Mouse (Mus musculus): Measurements from ENCODE around the gene Jup. TPM values are rescaled to one million over a fixed set of nuclear protein-coding genes. Genes with fewer than 3 reads are reported as not detected.
A peak's percentile ranks its signal among the peaks of the same experiment; 100 is the strongest.

Jup gene
- polyA plus RNA-seq (2016; fragmentation: Nextera tagmentation; extraction: Ambion mirVana), result 37.6 and 40.5 TPM in 2 replicates

- H3K4me2 ChIP-seq, result peak within 1 kb of the TSS; percentile 63
- H3K36me3 ChIP-seq (replicated peaks), result no peaks in the 10 kb centered on the region
- ATAC-seq (ENCODE audit: low FRiP score), result peak; percentile 99
- peak within 1 kb of the TSS; percentile 77 for H3K9ac ChIP-seq
- WGBS, result 2% methylated on average over 37 of the region's 37 CpGs
- H3K27me3 ChIP-seq, result peaks cover 46% of the 10 kb centered on the region
- H3K27ac ChIP-seq, result peak within 1 kb of the TSS; percentile 69; the same call in 1 of the 2 replicates
- H3K4me3 ChIP-seq (replicated peaks), result peak within 1 kb of the TSS; percentile 64
- H3K9me3 ChIP-seq, result no peaks in the 10 kb centered on the region
- H3K4me1 ChIP-seq, result peaks cover 30% of the 10 kb centered on the region
Measured at GRCm38 (mm10) chr11:100397600-100398389, at the start of gene Jup. Gene Jup (minus strand): TSS chr11:100397763.

DNA sequence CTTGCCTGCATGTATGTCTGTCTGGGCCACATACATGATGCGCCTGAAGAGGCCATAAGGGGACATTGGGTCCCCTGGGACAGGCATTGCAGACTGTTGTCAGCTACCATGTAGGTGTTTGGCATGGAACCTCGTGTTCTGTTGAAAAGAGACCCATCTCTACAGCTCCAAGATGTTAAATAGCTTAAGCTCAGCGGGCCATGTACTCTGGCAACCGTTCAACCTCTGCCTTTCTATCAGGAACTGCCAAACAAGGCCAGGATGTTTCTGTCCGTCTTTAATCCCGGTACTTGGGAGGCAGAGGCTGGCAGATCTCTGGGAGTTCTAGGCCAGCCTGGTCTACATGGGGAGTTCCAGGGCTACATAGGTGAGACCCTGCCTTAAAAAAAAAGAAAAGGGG, 45.1 kb upstream of the Jup start:
- WGBS, result 89% methylated on average over 6 of the region's 6 CpGs
- H3K4me1 ChIP-seq, result peaks cover 16% of the 10 kb centered on the region
- no peak for ATAC-seq (ENCODE audit: low FRiP score)
- H3K4me3 ChIP-seq (replicated peaks), result no peak overlapping the region
- peaks cover 7% of the 10 kb centered on the region for H3K36me3 ChIP-seq (replicated peaks)
- H3K9me3 ChIP-seq, result no peaks in the 10 kb centered on the region
- no peak overlapping the region for H3K27ac ChIP-seq
- H3K27me3 ChIP-seq, result no peaks in the 10 kb centered on the region
- H3K4me2 ChIP-seq, result no peak overlapping the region
- no peak overlapping the region for H3K9ac ChIP-seq

- ATAC-seq (ENCODE audit: low FRiP score), result no peak
- Histone ChIP-seq H3K4me1 (peaks cover 16% of the 10 kb centered on the region), H3K27ac (peak within 1 kb of the TSS; percentile 60), H3K36me3 (replicated peaks) (peaks cover 9% of the 10 kb centered on the region), H3K4me3 (replicated peaks) (peak within 1 kb of the TSS; percentile 81), H3K9me3 (no peaks in the 10 kb centered on the region), H3K27me3 (no peaks in the 10 kb centered on the region), H3K9ac (peak within 1 kb of the TSS; percentile 88), H3K4me2 (peak within 1 kb of the TSS; percentile 82)
- WGBS, result 87% methylated on average over 8 of the region's 8 CpGs
Measured at GRCm38 (mm10) chr11:100441797-100442196, 44.2 kb upstream of the Jup start, which contains the start of the genes Nt5c3b and Klhl10. Gene Nt5c3b (minus strand): TSS chr11:100441808. Gene Klhl10 (plus strand): TSS chr11:100441917.

DNA sequence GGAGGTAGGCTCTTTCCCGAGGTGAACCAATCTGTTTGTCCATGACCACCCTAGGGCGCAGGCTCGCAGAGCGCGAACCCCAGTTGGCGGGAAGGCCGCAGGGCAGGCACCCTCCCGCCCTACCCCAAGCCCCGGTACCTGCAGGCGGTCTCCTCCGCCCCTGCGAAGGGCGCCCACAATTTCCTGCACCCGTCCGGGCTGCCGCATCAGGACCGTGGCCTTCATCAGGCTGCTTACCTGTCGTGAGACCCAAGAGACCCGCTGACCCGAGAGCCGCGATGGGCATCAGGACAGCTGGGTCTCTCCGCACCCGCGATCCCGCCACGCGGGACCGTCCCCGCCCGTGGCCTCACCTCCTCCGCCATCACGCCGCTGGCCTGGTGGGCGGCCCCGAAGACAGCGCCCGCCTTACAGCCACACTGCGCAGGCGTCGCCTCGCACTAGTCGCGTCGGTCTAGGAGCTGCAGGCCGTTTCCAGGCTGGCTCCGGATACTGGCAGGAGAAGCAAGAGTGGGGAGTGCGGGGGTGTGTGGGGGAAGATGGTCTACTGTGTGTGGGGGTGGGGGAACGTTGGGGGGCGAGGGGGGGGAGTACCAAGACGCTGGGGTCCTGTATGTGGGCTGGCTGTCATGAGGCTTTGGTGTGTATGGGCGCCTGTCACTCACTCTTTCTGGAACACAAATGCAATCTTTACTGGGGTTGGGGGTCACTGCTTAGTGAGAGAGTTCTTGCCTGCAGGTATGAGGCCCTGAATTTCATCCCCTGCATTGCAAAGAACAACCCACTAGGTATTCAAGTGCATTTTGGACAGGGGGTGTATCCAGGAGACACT, 43.3 kb upstream of the Jup start:
- 1% methylated on average over 47 of the region's 52 CpGs for WGBS
- peak overlapping the region; percentile 88 for H3K9ac ChIP-seq
- peaks cover 16% of the 10 kb centered on the region for H3K36me3 ChIP-seq (replicated peaks)
- H3K4me2 ChIP-seq, result peak overlapping the region; percentile 82
- peak; percentile 97 for ATAC-seq (ENCODE audit: low FRiP score)
- H3K4me1 ChIP-seq, result peaks cover 17% of the 10 kb centered on the region
- no peaks in the 10 kb centered on the region for H3K27me3 ChIP-seq
- H3K4me3 ChIP-seq (replicated peaks), result peak overlapping the region; percentile 81
- no peaks in the 10 kb centered on the region for H3K9me3 ChIP-seq
- peak overlapping the region; percentile 60 for H3K27ac ChIP-seq

DNA sequence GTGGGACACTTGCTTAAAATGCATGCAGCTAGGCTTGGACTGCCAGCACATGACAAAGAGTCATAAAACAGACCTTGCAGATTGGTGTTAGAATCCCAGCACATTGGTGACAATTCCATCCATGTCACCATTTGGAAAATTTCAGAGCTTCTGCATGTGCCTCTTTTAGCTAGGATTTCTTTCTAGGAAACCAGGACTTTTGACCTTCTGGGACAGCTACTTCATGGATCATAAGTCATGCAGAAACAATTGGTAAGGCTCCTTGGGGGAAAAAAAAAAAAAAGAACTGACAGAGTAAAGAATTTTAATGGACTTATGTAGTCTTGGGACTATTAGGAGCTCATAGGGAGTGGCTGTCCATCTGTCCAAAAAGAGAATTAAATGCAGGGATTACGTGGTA, 40.3 kb upstream of the Jup start:
- Histone ChIP-seq H3K36me3 (replicated peaks) (peaks cover 32% of the 10 kb centered on the region), H3K9me3 (no peaks in the 10 kb centered on the region), H3K4me3 (replicated peaks) (no peak overlapping the region), H3K4me1 (peaks cover 19% of the 10 kb centered on the region), H3K27me3 (no peaks in the 10 kb centered on the region), H3K27ac (no peak overlapping the region), H3K4me2 (no peak overlapping the region), H3K9ac (no peak overlapping the region)
- no peak for ATAC-seq (ENCODE audit: low FRiP score)
- WGBS, result 90% methylated on average over 1 of the region's 1 CpGs

DNA sequence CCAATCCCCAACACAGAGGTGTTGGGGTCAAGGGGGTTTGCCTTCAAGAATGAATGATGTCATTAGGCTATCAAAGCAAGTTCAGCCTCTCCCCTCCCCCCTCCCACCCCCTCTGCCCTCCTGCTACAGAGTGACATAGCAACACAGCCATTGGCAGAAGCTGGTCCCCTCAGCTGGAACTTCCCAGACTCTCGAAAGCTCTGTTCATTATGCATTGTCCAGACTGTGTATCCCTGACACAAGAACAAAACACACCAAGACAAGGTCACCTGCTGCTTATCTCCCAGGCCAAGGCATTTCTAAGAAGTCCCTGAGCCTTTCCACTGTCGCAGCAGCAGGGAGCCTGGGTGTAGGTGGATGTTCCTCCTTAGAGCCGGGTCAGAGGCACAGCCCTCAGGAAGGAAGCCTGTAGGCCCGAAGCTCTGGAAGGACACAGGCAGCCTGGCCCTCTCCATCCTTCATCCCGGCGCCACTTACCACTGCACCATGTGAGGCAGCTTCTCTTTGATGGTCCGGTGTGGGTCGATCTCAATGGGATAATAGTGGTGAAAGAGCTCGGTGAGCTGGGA, 38.2 kb upstream of the Jup start:
- H3K9ac ChIP-seq, result no peak overlapping the region
- H3K27ac ChIP-seq, result no peak overlapping the region
- no peaks in the 10 kb centered on the region for H3K9me3 ChIP-seq
- WGBS, result 65% methylated on average over 9 of the region's 9 CpGs
- peaks cover 13% of the 10 kb centered on the region for H3K4me1 ChIP-seq
- H3K27me3 ChIP-seq, result no peaks in the 10 kb centered on the region
- no peak overlapping the region for H3K4me3 ChIP-seq (replicated peaks)
- no peak for ATAC-seq (ENCODE audit: low FRiP score)
- H3K36me3 ChIP-seq (replicated peaks), result peaks cover 42% of the 10 kb centered on the region
- no peak overlapping the region for H3K4me2 ChIP-seq

- WGBS, result 95% methylated on average over 5 of the region's 5 CpGs
- Histone ChIP-seq H3K9me3 (no peaks in the 10 kb centered on the region), H3K4me1 (peaks cover 3% of the 10 kb centered on the region; the same call in 1 of the 2 replicates), H3K27ac (no peak overlapping the region), H3K4me3 (replicated peaks) (no peak overlapping the region), H3K9ac (no peak overlapping the region), H3K4me2 (no peak overlapping the region), H3K36me3 (replicated peaks) (peaks cover 52% of the 10 kb centered on the region), H3K27me3 (no peaks in the 10 kb centered on the region)
- ATAC-seq (ENCODE audit: low FRiP score), result no peak
Measured at GRCm38 (mm10) chr11:100432002-100432401, 34.4 kb upstream of the Jup start.

- no peak overlapping the region for H3K4me3 ChIP-seq (replicated peaks)
- no peak for ATAC-seq (ENCODE audit: low FRiP score)
- peaks cover 40% of the 10 kb centered on the region for H3K36me3 ChIP-seq (replicated peaks)
- H3K27me3 ChIP-seq, result no peaks in the 10 kb centered on the region
- 87% methylated on average over 7 of the region's 7 CpGs for WGBS
- no peak overlapping the region for H3K4me2 ChIP-seq
- no peak overlapping the region for H3K27ac ChIP-seq
- H3K9ac ChIP-seq, result no peak overlapping the region
- no peaks in the 10 kb centered on the region for H3K4me1 ChIP-seq
- H3K9me3 ChIP-seq, result no peaks in the 10 kb centered on the region
Measured at GRCm38 (mm10) chr11:100430052-100430451, 32.5 kb upstream of the Jup start.

DNA sequence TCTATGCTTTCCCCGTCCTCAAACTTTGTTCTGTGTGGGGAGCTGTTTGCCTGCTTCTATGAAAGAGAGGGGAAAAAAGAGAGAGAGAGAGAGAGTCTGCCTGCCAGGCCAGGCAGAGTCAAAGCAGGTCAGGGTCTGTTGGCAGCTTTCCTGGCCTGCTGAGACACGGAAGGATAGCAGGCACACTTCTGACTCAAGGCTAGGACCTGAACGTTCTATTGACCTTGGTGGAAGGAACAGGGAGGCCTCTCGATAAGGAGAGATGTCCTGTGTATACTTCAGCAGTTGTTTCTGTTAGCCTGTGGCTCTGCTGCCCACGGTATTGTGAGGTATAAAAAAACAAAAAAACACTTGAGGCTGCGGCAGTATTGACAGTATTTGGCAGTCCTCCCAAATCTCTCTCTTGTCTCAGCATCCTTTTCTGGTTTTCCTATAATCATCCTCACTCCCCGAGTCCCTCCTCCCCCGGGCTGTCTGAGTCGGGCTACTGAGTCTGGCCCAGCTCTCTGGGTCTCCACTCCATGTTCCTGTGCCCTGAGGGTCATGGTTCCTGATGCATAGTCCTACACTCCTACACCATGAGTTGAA, 31.1 kb upstream of the Jup start:
- no peaks in the 10 kb centered on the region; the same call in 1 of the 2 replicates for H3K4me1 ChIP-seq
- 84% methylated on average over 9 of the region's 9 CpGs for WGBS
- no peaks in the 10 kb centered on the region for H3K9me3 ChIP-seq
- no peaks in the 10 kb centered on the region for H3K27me3 ChIP-seq
- no peak overlapping the region for H3K4me2 ChIP-seq
- peaks cover 35% of the 10 kb centered on the region for H3K36me3 ChIP-seq (replicated peaks)
- H3K4me3 ChIP-seq (replicated peaks), result no peak overlapping the region
- H3K27ac ChIP-seq, result no peak overlapping the region
- no peak overlapping the region for H3K9ac ChIP-seq
- no peak for ATAC-seq (ENCODE audit: low FRiP score)

DNA sequence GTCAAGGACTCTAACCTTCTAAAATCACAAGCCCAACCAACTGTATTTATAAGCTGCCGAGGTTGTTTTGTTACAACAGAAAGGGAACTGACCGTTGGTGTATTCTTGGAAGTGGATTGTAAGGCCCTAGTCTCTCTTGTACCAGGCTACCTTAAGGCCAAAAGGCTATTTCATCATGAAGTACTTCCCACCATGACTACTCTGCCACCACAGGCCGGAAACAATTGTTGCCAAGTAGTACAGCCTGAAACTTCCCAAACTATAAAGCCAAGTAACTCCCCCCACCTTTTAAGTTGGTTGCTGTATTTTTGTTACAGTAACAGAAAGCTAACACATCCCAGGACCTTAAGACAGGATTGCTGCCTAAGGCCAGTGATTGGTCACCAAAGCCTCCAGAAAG, 29.3 kb upstream of the Jup start:
- Histone ChIP-seq H3K4me2 (no peak overlapping the region), H3K27ac (no peak overlapping the region), H3K4me1 (no peaks in the 10 kb centered on the region; the same call in 1 of the 2 replicates), H3K4me3 (replicated peaks) (no peak overlapping the region), H3K27me3 (no peaks in the 10 kb centered on the region), H3K36me3 (replicated peaks) (peaks cover 26% of the 10 kb centered on the region), H3K9ac (no peak overlapping the region), H3K9me3 (no peaks in the 10 kb centered on the region)
- no peak for ATAC-seq (ENCODE audit: low FRiP score)
- WGBS, result 88% methylated on average over 3 of the region's 3 CpGs

DNA sequence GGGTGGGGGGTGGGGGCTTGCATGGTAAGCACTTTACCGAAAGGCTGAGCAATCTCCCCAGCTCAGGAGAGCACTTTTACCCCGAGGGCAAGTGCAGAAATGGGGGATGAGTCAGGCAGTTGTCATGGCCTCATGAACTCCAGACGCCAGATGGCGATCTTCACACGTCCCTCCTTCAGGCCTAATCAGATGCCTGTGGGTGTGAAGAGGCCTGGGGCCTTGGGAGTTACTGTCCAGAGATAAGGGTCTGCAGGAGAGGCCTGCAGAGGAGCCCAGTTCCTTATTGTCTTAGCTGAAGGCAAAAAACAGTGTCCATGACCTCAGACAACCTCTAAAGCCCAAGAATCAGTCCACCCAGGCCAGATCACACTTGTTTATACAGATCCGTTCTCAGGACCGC, 28.3 kb upstream of the Jup start:
- Histone ChIP-seq H3K36me3 (replicated peaks) (peaks cover 21% of the 10 kb centered on the region), H3K27ac (0 out of 2 replicates have a peak overlapping the region, but pooled peaks have one; percentile 13), H3K9ac (no peak overlapping the region), H3K27me3 (no peaks in the 10 kb centered on the region), H3K4me2 (no peak overlapping the region), H3K4me1 (no peaks in the 10 kb centered on the region; the same call in 1 of the 2 replicates), H3K9me3 (no peaks in the 10 kb centered on the region), H3K4me3 (replicated peaks) (no peak overlapping the region)
- ATAC-seq (ENCODE audit: low FRiP score), result 0 out of 2 replicates have a peak, but pooled peaks have one; percentile 41
- WGBS, result 39% methylated on average over 7 of the region's 7 CpGs

Data from forebrain, embryonic 12.5 days (tissue).